Mouse (Mus musculus): ENCODE results near the gene Fbxo7.

The Fbxo7 gene

GRCm38 (mm10) chr10:86091919-86092318 lies 70.1 kb downstream of the Fbxo7 start:
- no peak for DNase-seq (ENCODE audit: low read depth)

- DNase-seq (ENCODE audit: low read depth) = no peak
Measured at GRCm38 (mm10) chr10:86093109-86094035, 71.6 kb downstream of the Fbxo7 start.

- DNase-seq (ENCODE audit: low read depth) = no peak
Measured at GRCm38 (mm10) chr10:86098363-86098762, 76.6 kb downstream of the Fbxo7 start.

GRCm38 (mm10) chr10:86100281-86100851 lies 78.6 kb downstream of the Fbxo7 start:
- no peak for DNase-seq (ENCODE audit: low read depth)
